Mouse (Mus musculus): ENCODE results near the gene Adgrg4.

- TF ChIP-seq EP300 (IDR thresholded peaks at IDR 0.05; ENCODE audit: low read depth): no peak
- TF ChIP-seq CTCF (IDR thresholded peaks at IDR 0.05; ENCODE audit: low read depth): no peak
These were observed 142.9 kb downstream of the Adgrg4 start for GRCm38 (mm10) chrX:57012891-57013290.
